ENCODE assay signal across 8 mouse cellular contexts in the genomic region with DNA sequence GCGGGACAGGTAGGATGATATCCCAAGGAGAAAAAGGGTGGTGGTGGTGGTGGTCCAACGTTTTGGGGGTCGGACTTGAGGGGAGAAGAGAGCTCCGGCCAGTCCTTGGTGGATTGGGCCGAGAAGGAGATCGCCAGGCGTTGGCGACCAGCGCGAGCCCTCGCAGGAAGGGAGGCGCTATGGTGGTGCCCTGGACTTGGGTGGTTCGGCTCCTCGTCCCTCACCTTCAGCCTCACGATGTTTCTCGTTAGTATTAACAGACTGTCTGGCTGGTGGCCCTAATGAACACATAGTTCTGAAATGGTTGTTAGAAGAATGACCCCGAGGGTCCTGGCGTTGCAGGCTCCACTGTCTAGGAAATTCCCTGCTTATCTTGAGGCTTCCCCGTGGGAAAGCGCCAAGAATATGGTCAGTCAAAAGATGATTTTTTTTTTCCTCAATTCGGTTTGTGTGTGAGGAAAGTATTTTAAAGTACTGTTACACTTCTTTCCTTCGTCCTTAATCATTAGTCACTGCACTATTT. TPM values are rescaled to one million over a fixed set of nuclear protein-coding genes. Genes with fewer than 3 reads are reported as not detected.
DNase-seq lines count a peak whose midpoint lies in the region; ATAC-seq and TF ChIP-seq lines count a peak whose summit lies in the region.

No protein-coding gene starts in this region.

- H3K9ac ChIP-seq in heart, embryonic 12.5 days = peak overlapping the region; percentile 75
- H3K9ac ChIP-seq in MEL (ENCODE audit: control insufficient read depth, low read depth, low read length, poor library complexity, severe bottlenecking) = peak overlapping the region; percentile 74

- peak overlapping the region; percentile 91 for H3K27ac ChIP-seq in heart, embryonic 12.5 days (ENCODE audit: poor library complexity, severe bottlenecking)
- H3K27ac ChIP-seq in MEL (ENCODE audit: control insufficient read depth, low read depth, low read length) = peak overlapping the region; percentile 62
- peak overlapping the region; percentile 89 for H3K27ac ChIP-seq in hindbrain, embryonic 10.5 days
- peak overlapping the region; percentile 91 for H3K27ac ChIP-seq in midbrain, embryonic 10.5 days (replicated peaks)

- H3K27me3 ChIP-seq in heart, embryonic 12.5 days (replicated peaks) = no peaks in the 10 kb centered on the region
- no peaks in the 10 kb centered on the region for H3K27me3 ChIP-seq in MEL (ENCODE audit: control insufficient read depth in 1 of 2, insufficient read depth in 2 of 2, low read length in 2 of 2)
- H3K27me3 ChIP-seq in hindbrain, embryonic 10.5 days (ENCODE audit: insufficient read depth, poor library complexity, severe bottlenecking) = no peaks in the 10 kb centered on the region
- H3K27me3 ChIP-seq in midbrain, embryonic 10.5 days (ENCODE audit: low read depth, poor library complexity, severe bottlenecking) = no peaks in the 10 kb centered on the region

- no peak for TF ChIP-seq POLR2A in MEL (IDR thresholded peaks at IDR 0.05; ENCODE audit: control insufficient read depth in 1 of 2, insufficient read depth in 1 of 2, low read depth in 1 of 2, low read length in 2 of 2, poor library complexity in 1 of 2)

- TF ChIP-seq RAD21 in MEL (IDR thresholded peaks at IDR 0.05; ENCODE audit: low read depth, low read length) = no peak

- no peaks in the 10 kb centered on the region for H3K9me3 ChIP-seq in heart, embryonic 12.5 days (replicated peaks)
- no peaks in the 10 kb centered on the region for H3K9me3 ChIP-seq in MEL (replicated peaks; ENCODE audit: insufficient read depth, low read length)
- no peaks in the 10 kb centered on the region for H3K9me3 ChIP-seq in hindbrain, embryonic 10.5 days
- no peaks in the 10 kb centered on the region for H3K9me3 ChIP-seq in midbrain, embryonic 10.5 days (replicated peaks)

- peaks cover 53% of the 10 kb centered on the region for H3K79me2 ChIP-seq in MEL (ENCODE audit: control insufficient read depth, insufficient read depth, low read length, poor library complexity)

- H3K4me1 ChIP-seq in heart, embryonic 12.5 days (replicated peaks) = peaks cover 14% of the 10 kb centered on the region
- H3K4me1 ChIP-seq in MEL (ENCODE audit: control insufficient read depth in 1 of 2, insufficient read depth in 2 of 2, low read length in 2 of 2) = peaks cover 17 to 28% of the 10 kb centered on the region in 2 experiments
- H3K4me1 ChIP-seq in hindbrain, embryonic 10.5 days (replicated peaks) = peaks cover 23% of the 10 kb centered on the region
- H3K4me1 ChIP-seq in midbrain, embryonic 10.5 days = peaks cover 26% of the 10 kb centered on the region

- H3K4me3 ChIP-seq in heart, embryonic 12.5 days = peak overlapping the region; percentile 66
- peak overlapping the region; percentile 91 to 94 for H3K4me3 ChIP-seq in MEL (ENCODE audit: control insufficient read depth in 1 of 2, insufficient read depth in 1 of 2, low read depth in 2 of 2, low read length in 2 of 2)
- peak overlapping the region; percentile 67 for H3K4me3 ChIP-seq in hindbrain, embryonic 10.5 days
- peak overlapping the region; percentile 79 for H3K4me3 ChIP-seq in midbrain, embryonic 10.5 days

- TF ChIP-seq CTCF in MEL (IDR thresholded peaks at IDR 0.05 in 2 of 3, conservative IDR thresholded peaks at IDR 0.05 in 1 of 3; ENCODE audit: control insufficient read depth in 1 of 3, insufficient read depth in 1 of 3, low read depth in 2 of 3, low read length in 3 of 3, poor library complexity in 1 of 3, severe bottlenecking in 1 of 3) = no peak

- TF ChIP-seq EP300 in MEL (IDR thresholded peaks at IDR 0.05; ENCODE audit: low read depth in 1 of 2, low read length in 2 of 2) = no peak

- peak overlapping the region; percentile 77 for H3K4me2 ChIP-seq in heart, embryonic 12.5 days

- peak; percentile 77 for ATAC-seq in heart, embryonic 12.5 days (ENCODE audit: insufficient number of reproducible peaks, low FRiP score)

- H3K36me3 ChIP-seq in heart, embryonic 12.5 days = peaks cover 10% of the 10 kb centered on the region
- peaks cover 0 to 49% of the 10 kb centered on the region in 2 experiments; a peak in 3 of 4 replicates for H3K36me3 ChIP-seq in MEL (ENCODE audit: control insufficient read depth in 1 of 2, insufficient read depth in 2 of 2, low read length in 2 of 2)
- H3K36me3 ChIP-seq in hindbrain, embryonic 10.5 days = peaks cover 17% of the 10 kb centered on the region
- peaks cover 15% of the 10 kb centered on the region for H3K36me3 ChIP-seq in midbrain, embryonic 10.5 days

- under 1% methylated on average over 22 of the region's 22 CpGs for whole genome bisulfite sequencing in heart, embryonic 12.5 days
- WGBS in hindbrain, embryonic 10.5 days = under 1% methylated on average over 22 of the region's 22 CpGs
- under 1% methylated on average over 22 of the region's 22 CpGs for WGBS in midbrain, embryonic 10.5 days

- DNase-seq in heart, adult 9 months (ENCODE audit: low spot score in 2 of 2) = no peak
- DNase-seq in MEL (ENCODE audit: low read depth, low spot score) = peak; percentile 61
- DNase-seq in hindbrain, embryonic 10.5 days (ENCODE audit: low spot score) = no peak
- DNase-seq in midbrain, embryonic 10.5 days (ENCODE audit: low spot score) = no peak
- no peak for DNase-seq in urinary bladder, postnatal 25 days (ENCODE audit: low spot score)
- DNase-seq in Muller cell, postnatal 12 days (ENCODE audit: inconsistent ontology term) = no peak
- no peak for DNase-seq in embryo, embryonic 9.5 days (ENCODE audit: extremely low spot score)

TF ChIP-seq in MEL, 35 proteins besides CTCF, POLR2A, EP300 and RAD21 (continues in another document):
- TF ChIP-seq ZC3H11A (IDR thresholded peaks at IDR 0.05; ENCODE audit: low read depth, low read length) (no peak), RCOR1 (IDR thresholded peaks at IDR 0.05; ENCODE audit: low read depth, low read length) (no peak), HCFC1 (IDR thresholded peaks at IDR 0.05; ENCODE audit: low read depth, low read length) (no peak), TBP (IDR thresholded peaks at IDR 0.05; ENCODE audit: low read depth, low read length) (no peak), MYB (IDR thresholded peaks at IDR 0.05; ENCODE audit: low read depth, low read length) (no peak), SIN3A (IDR thresholded peaks at IDR 0.05; ENCODE audit: low read length) (no peak), USF1 (IDR thresholded peaks at IDR 0.05; ENCODE audit: low read depth, low read length) (no peak), ZMIZ1 (IDR thresholded peaks at IDR 0.05; ENCODE audit: low read depth, low read length) (no peak), MEF2A (IDR thresholded peaks at IDR 0.05; ENCODE audit: extremely low read depth, insufficient replicate concordance, low read depth, low read length, poor library complexity, severe bottlenecking) (no peak), ZNF384 (IDR thresholded peaks at IDR 0.05; ENCODE audit: low read depth, low read length) (0 out of 2 replicates have a peak, but pooled peaks have one; percentile 17), ETS1 (IDR thresholded peaks at IDR 0.05; ENCODE audit: low read depth, low read length) (no peak), E2F4 (IDR thresholded peaks at IDR 0.05; ENCODE audit: borderline replicate concordance, low read depth, low read length) (no peak), SMC3 (IDR thresholded peaks at IDR 0.05; ENCODE audit: low read depth, low read length) (no peak), MAFK (IDR thresholded peaks at IDR 0.05; ENCODE audit: borderline replicate concordance, low read depth, low read length) (no peak), ELF1 (IDR thresholded peaks at IDR 0.05; ENCODE audit: low read depth, low read length) (no peak), MYC (IDR thresholded peaks at IDR 0.05; ENCODE audit: low read depth, low read length) (no peak), MAZ (IDR thresholded peaks at IDR 0.05; ENCODE audit: low read depth, low read length) (no peak), BHLHE40 (IDR thresholded peaks at IDR 0.05; ENCODE audit: borderline replicate concordance, low read depth, low read length) (no peak), POLR2AphosphoS5 (IDR thresholded peaks at IDR 0.05; ENCODE audit: borderline replicate concordance, low read depth, low read length) (no peak)

RNA-seq across cellular contexts. Expression of a gene that starts 0.4 kb away (rescaled TPM):
- 57.5 and 59.2 TPM in 2 replicates for polyA plus RNA-seq in heart, embryonic 12.5 days (2016; fragmentation: Nextera tagmentation; extraction: Ambion mirVana)
- total RNA-seq in MEL (2012; rRNA removed) = 41.5 and 50.8 TPM in 2 replicates
- polyA plus RNA-seq in MEL (2012; ENCODE audit: insufficient read depth in 1 of 2, insufficient read length in 2 of 2, low read depth in 1 of 2, low replicate concordance in 2 of 2, missing spikeins in 1 of 2) = 10 to 100 TPM in 1 of 2 experiments, not detected in 1; 81.5 TPM
- polyA plus RNA-seq in hindbrain, embryonic 10.5 days (2016; fragmentation: Nextera tagmentation; extraction: Ambion mirVana) = 42.0 and 53.4 TPM in 2 replicates
- 53.8 and 58.3 TPM in 2 replicates for polyA plus RNA-seq in midbrain, embryonic 10.5 days (2016; fragmentation: Nextera tagmentation; extraction: Ambion mirVana)

RNA-seq across cellular contexts. Expression of a gene that starts 4.2 kb away (rescaled TPM):
- 60.2 and 61.3 TPM in 2 replicates for polyA plus RNA-seq in heart, embryonic 12.5 days (2016; fragmentation: Nextera tagmentation; extraction: Ambion mirVana)
- 63.9 and 78.8 TPM in 2 replicates for total RNA-seq in MEL (2012; rRNA removed)
- 100 to 1,000 TPM in 1 of 2 experiments, 10 to 100 TPM in 1; 80.6 to 130 TPM for polyA plus RNA-seq in MEL (2012; ENCODE audit: insufficient read depth in 1 of 2, insufficient read length in 2 of 2, low read depth in 1 of 2, low replicate concordance in 2 of 2, missing spikeins in 1 of 2)
- polyA plus RNA-seq in hindbrain, embryonic 10.5 days (2016; fragmentation: Nextera tagmentation; extraction: Ambion mirVana) = 54.8 and 75.2 TPM in 2 replicates
- polyA plus RNA-seq in midbrain, embryonic 10.5 days (2016; fragmentation: Nextera tagmentation; extraction: Ambion mirVana) = 69.7 and 76.2 TPM in 2 replicates

RNA-seq across cellular contexts. Expression of a gene that starts 41.3 kb away (rescaled TPM):
- 23.9 and 24.9 TPM in 2 replicates for polyA plus RNA-seq in heart, embryonic 12.5 days (2016; fragmentation: Nextera tagmentation; extraction: Ambion mirVana)
- 15.8 and 16.7 TPM in 2 replicates for total RNA-seq in MEL (2012; rRNA removed)
- 10 to 100 TPM in 1 of 2 experiments, not detected in 1; 14.5 TPM for polyA plus RNA-seq in MEL (2012; ENCODE audit: insufficient read depth in 1 of 2, insufficient read length in 2 of 2, low read depth in 1 of 2, low replicate concordance in 2 of 2, missing spikeins in 1 of 2)
- 32.5 and 37.0 TPM in 2 replicates for polyA plus RNA-seq in hindbrain, embryonic 10.5 days (2016; fragmentation: Nextera tagmentation; extraction: Ambion mirVana)
- polyA plus RNA-seq in midbrain, embryonic 10.5 days (2016; fragmentation: Nextera tagmentation; extraction: Ambion mirVana) = 41.0 and 41.6 TPM in 2 replicates

RNA-seq across cellular contexts. Expression of a gene that starts 41.5 kb away (rescaled TPM):
- 18.7 and 20.5 TPM in 2 replicates for polyA plus RNA-seq in heart, embryonic 12.5 days (2016; fragmentation: Nextera tagmentation; extraction: Ambion mirVana)
- total RNA-seq in MEL (2012; rRNA removed) = 8.1 and 11.1 TPM in 2 replicates
- polyA plus RNA-seq in MEL (2012; ENCODE audit: insufficient read depth in 1 of 2, insufficient read length in 2 of 2, low read depth in 1 of 2, low replicate concordance in 2 of 2, missing spikeins in 1 of 2) = 10 to 100 TPM in 1 of 2 experiments, not detected in 1; 17.5 TPM
- 30.3 and 34.2 TPM in 2 replicates for polyA plus RNA-seq in hindbrain, embryonic 10.5 days (2016; fragmentation: Nextera tagmentation; extraction: Ambion mirVana)
- 31.1 and 33.7 TPM in 2 replicates for polyA plus RNA-seq in midbrain, embryonic 10.5 days (2016; fragmentation: Nextera tagmentation; extraction: Ambion mirVana)
